Mouse (Mus musculus) frontal cortex, adult (tissue): ENCODE measurements around the gene Agtpbp1.

Source experiments
- ATAC-seq: cut with Nextera tagmentation; 2 replicates; pipeline ENCODE4 v1.9.2; 2017; ENCODE audit warnings: mild to moderate bottlenecking, moderate library complexity, mixed read lengths; ENCODE audit not compliant: low TSS enrichment

Agtpbp1 gene

GRCm38 (mm10) chr13:59533331-59533730 is 51.7 kb downstream of the Agtpbp1 start:
- ATAC-seq = no peak

- ATAC-seq = no peak
Observed at GRCm38 (mm10) chr13:59531203-59531602, 53.8 kb downstream of the Agtpbp1 start.

- ATAC-seq = no peak
Observed at GRCm38 (mm10) chr13:59530491-59530890, 54.5 kb downstream of the Agtpbp1 start.

GRCm38 (mm10) chr13:59521271-59522064 is 63.6 kb downstream of the Agtpbp1 start:
- no peak for ATAC-seq

- ATAC-seq = no peak
Observed at GRCm38 (mm10) chr13:59520834-59521233, 64.2 kb downstream of the Agtpbp1 start.

- peak; percentile 22; the same call in 1 of the 2 replicates for ATAC-seq
Observed at GRCm38 (mm10) chr13:59519479-59519878, 65.5 kb downstream of the Agtpbp1 start.

GRCm38 (mm10) chr13:59518016-59518415 is 67.0 kb downstream of the Agtpbp1 start:
- no peak for ATAC-seq

- 0 out of 2 replicates have a peak, but pooled peaks have one; percentile 34 for ATAC-seq
Observed at GRCm38 (mm10) chr13:59515074-59515473, 70.0 kb downstream of the Agtpbp1 start.

- ATAC-seq = no peak
Observed at GRCm38 (mm10) chr13:59509644-59510366, 75.2 kb downstream of the Agtpbp1 start.

GRCm38 (mm10) chr13:59508584-59508983 is 76.4 kb downstream of the Agtpbp1 start:
- peak; percentile 72 for ATAC-seq

GRCm38 (mm10) chr13:59506450-59506849 is 78.6 kb downstream of the Agtpbp1 start:
- no peak for ATAC-seq

GRCm38 (mm10) chr13:59505867-59506266 is 79.2 kb downstream of the Agtpbp1 start:
- ATAC-seq = peak; percentile 92

GRCm38 (mm10) chr13:59503581-59503980 is 81.4 kb downstream of the Agtpbp1 start:
- ATAC-seq = no peak

GRCm38 (mm10) chr13:59499831-59500230 is 85.2 kb downstream of the Agtpbp1 start:
- ATAC-seq = peak; percentile 31; the same call in 1 of the 2 replicates

GRCm38 (mm10) chr13:59499374-59499773 is 85.7 kb downstream of the Agtpbp1 start:
- ATAC-seq = no peak

GRCm38 (mm10) chr13:59498191-59498590 is 86.8 kb downstream of the Agtpbp1 start:
- ATAC-seq = no peak

- no peak for ATAC-seq
Observed at GRCm38 (mm10) chr13:59495839-59496238, 89.2 kb downstream of the Agtpbp1 start.

GRCm38 (mm10) chr13:59494619-59495262 is 90.3 kb downstream of the Agtpbp1 start:
- no peak for ATAC-seq

GRCm38 (mm10) chr13:59490726-59491125 is 94.3 kb downstream of the Agtpbp1 start:
- ATAC-seq = no peak

GRCm38 (mm10) chr13:59489143-59489542 is 95.9 kb downstream of the Agtpbp1 start:
- ATAC-seq = peak; percentile 79

GRCm38 (mm10) chr13:59487287-59487686 is 97.7 kb downstream of the Agtpbp1 start:
- ATAC-seq = no peak

GRCm38 (mm10) chr13:59486243-59486642 is 98.8 kb downstream of the Agtpbp1 start:
- no peak for ATAC-seq
